ENCODE assay signal across 4 mouse cellular contexts in the genomic region with DNA sequence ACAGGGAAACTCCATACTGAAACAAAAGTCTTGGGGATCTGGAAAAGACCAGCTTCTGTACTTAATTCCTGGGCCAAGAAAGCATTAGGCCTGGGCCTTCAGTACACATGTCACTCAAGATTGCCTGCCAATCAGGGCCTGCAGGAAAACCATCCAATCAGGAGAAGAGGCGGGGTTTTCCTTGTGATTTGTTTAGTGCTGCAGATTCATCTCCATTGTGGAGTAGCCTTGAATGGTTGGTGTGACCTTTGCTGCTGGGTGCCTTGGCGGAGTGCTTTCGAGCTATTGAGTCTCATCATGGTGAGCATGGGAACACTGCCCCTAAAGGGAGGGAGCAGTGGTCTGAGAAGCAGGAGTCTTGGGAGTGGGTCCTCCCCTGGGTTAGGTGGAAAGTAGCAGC.
A peak's percentile ranks its signal among the peaks of the same experiment; 100 is the strongest.
DNase-seq lines count a peak whose midpoint lies in the region.

No protein-coding gene starts in this region.

- DNase-seq in 3T3-L1 (ENCODE audit: low read depth, low spot score) (peak; percentile 0), ES-CJ7 (ENCODE audit: low read depth, low spot score) (peak; percentile 59), R1 (ENCODE audit: low read depth, low spot score) (peak; percentile 68), ZHBTc4 (ENCODE audit: low read depth, low spot score) (peak; percentile 77)

Comparison
In these comparisons a context has a peak if more than half of its experiments do, and no peak if none do; other contexts are left out.
1. Peak in every context shown above with its lines: DNase-seq.
2. DNase-seq: peak in every context shown above with its lines; median percentile 77 in ZHBTc4; 68 in R1; 59 in ES-CJ7; 0 in 3T3-L1.